In the genomic region with DNA sequence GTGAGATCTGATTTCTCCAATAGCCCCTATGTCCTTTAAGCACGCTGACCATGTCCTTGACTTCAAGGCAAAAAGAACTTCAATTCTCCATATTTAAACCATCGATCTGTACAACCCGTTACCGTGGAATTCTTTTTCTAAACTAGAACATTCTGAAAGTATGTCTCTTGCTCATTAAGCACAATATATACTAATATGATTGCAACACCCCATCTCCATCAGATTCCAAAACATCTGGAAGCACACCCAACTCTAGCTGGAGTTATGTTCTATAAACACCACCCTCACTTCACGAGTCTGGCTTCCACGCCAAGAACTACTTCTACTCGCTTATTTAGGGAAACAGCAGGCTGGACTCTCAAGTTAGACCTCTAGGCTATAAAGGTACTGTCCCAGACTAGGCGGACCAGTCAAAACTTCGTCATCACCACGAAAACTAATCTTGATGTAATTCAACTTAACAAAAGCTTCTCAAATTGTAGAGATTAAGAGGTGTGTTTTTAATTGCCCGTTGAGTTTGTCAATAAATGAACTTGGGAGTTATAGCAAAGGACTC, we compare ENCODE assay signal across 8 mouse cellular contexts. TPM values are rescaled to one million over a fixed set of nuclear protein-coding genes. Genes with fewer than 3 reads are reported as not detected.
DNase-seq lines count a peak whose midpoint lies in the region; ATAC-seq and TF ChIP-seq lines count a peak whose summit lies in the region.

No protein-coding gene starts in this region.

- H3K4me1 ChIP-seq in bone marrow, adult 2 months (ENCODE audit: control insufficient read depth, insufficient read depth, low read length) = no peaks in the 10 kb centered on the region; the same call in 1 of the 2 replicates
- peaks cover 68% of the 10 kb centered on the region for H3K4me1 ChIP-seq in heart, embryonic 15.5 days (replicated peaks)
- peaks cover 15% of the 10 kb centered on the region for H3K4me1 ChIP-seq in liver, postnatal 0 days (ENCODE audit: insufficient read depth)
- H3K4me1 ChIP-seq in stomach, postnatal 0 days (replicated peaks; ENCODE audit: control insufficient read depth, insufficient read depth) = peaks cover 13% of the 10 kb centered on the region

- H3K36me3 ChIP-seq in heart, embryonic 15.5 days = no peaks in the 10 kb centered on the region
- H3K36me3 ChIP-seq in liver, postnatal 0 days (replicated peaks; ENCODE audit: insufficient read depth, low read length) = no peaks in the 10 kb centered on the region
- no peaks in the 10 kb centered on the region for H3K36me3 ChIP-seq in stomach, postnatal 0 days (ENCODE audit: control insufficient read depth, insufficient read depth, low read length)

- H3K9me3 ChIP-seq in heart, embryonic 15.5 days (replicated peaks) = no peaks in the 10 kb centered on the region
- H3K9me3 ChIP-seq in liver, postnatal 0 days (ENCODE audit: low read length) = no peaks in the 10 kb centered on the region
- no peaks in the 10 kb centered on the region for H3K9me3 ChIP-seq in stomach, postnatal 0 days (ENCODE audit: control insufficient read depth, low read length)

- H3K27ac ChIP-seq in bone marrow, adult 2 months (ENCODE audit: control insufficient read depth, insufficient read depth, low read depth, low read length, poor library complexity) = no peak overlapping the region
- H3K27ac ChIP-seq in heart, embryonic 15.5 days = peak overlapping the region; percentile 99
- H3K27ac ChIP-seq in liver, postnatal 0 days (ENCODE audit: low read depth) = peak overlapping the region; percentile 89
- peak overlapping the region; percentile 98 for H3K27ac ChIP-seq in stomach, postnatal 0 days (replicated peaks)

- no peak for ATAC-seq in CD4-positive, CD25-positive, alpha-beta regulatory T cell, adult 4 months
- ATAC-seq in heart, embryonic 15.5 days (replicated peaks; ENCODE audit: insufficient number of reproducible peaks, insufficient read depth, low FRiP score, low read depth) = no peak
- no peak for ATAC-seq in liver, postnatal 0 days
- no peak for ATAC-seq in stomach, postnatal 0 days (ENCODE audit: low FRiP score, low TSS enrichment)

- no peak for TF ChIP-seq CTCF in bone marrow, adult 2 months (IDR thresholded peaks at IDR 0.05; ENCODE audit: control insufficient read depth, insufficient read depth, low read length)
- no peak for TF ChIP-seq CTCF in liver, postnatal 0 days (IDR thresholded peaks at IDR 0.05; ENCODE audit: low read depth)
- TF ChIP-seq CTCF in stomach, postnatal 0 days (IDR thresholded peaks at IDR 0.05; ENCODE audit: low read depth) = no peak

- no peak for TF ChIP-seq POLR2A in bone marrow, adult 2 months (IDR thresholded peaks at IDR 0.05; ENCODE audit: borderline replicate concordance, control insufficient read depth, low read depth, low read length)

- 57% methylated on average over 11 of the region's 11 CpGs for WGBS in bone marrow, adult 2 months
- WGBS in heart, embryonic 15.5 days = 28% methylated on average over 11 of the region's 11 CpGs
- WGBS in liver, postnatal 0 days (ENCODE audit: insufficient replicate concordance) = 54% methylated on average over 11 of the region's 11 CpGs
- 17% methylated on average over 11 of the region's 11 CpGs for WGBS in stomach, postnatal 0 days

- peak overlapping the region; percentile 80 for H3K4me2 ChIP-seq in heart, embryonic 15.5 days
- peak overlapping the region; percentile 98 for H3K4me2 ChIP-seq in liver, postnatal 0 days (ENCODE audit: low read depth, low read length)
- H3K4me2 ChIP-seq in stomach, postnatal 0 days (replicated peaks; ENCODE audit: low read depth) = peak overlapping the region; percentile 61

- H3K4me3 ChIP-seq in bone marrow, adult 2 months (replicated peaks; ENCODE audit: control insufficient read depth, low read depth, low read length) = peak overlapping the region; percentile 83
- peak overlapping the region; percentile 92 for H3K4me3 ChIP-seq in heart, embryonic 15.5 days
- peak overlapping the region; percentile 82 for H3K4me3 ChIP-seq in liver, postnatal 0 days (ENCODE audit: low read depth, low read length)
- peak overlapping the region; percentile 95 for H3K4me3 ChIP-seq in stomach, postnatal 0 days (ENCODE audit: low read depth, low read length)

- peak; percentile 8 for DNase-seq in CD4-positive, CD25-positive, alpha-beta regulatory T cell, adult 2 months (ENCODE audit: low read depth, low spot score)
- DNase-seq in liver, postnatal 0 days = no peak
- DNase-seq in stomach, postnatal 0 days (ENCODE audit: low spot score) = no peak
- DNase-seq in left cerebral cortex, adult 18-20 months (ENCODE audit: low spot score in 2 of 2) = no peak
- DNase-seq in embryo, embryonic 10 days (ENCODE audit: low spot score) = no peak

- peak overlapping the region; percentile 96 for H3K9ac ChIP-seq in heart, embryonic 15.5 days
- H3K9ac ChIP-seq in liver, postnatal 0 days (replicated peaks) = peak overlapping the region; percentile 82
- H3K9ac ChIP-seq in stomach, postnatal 0 days (ENCODE audit: low read length) = peak overlapping the region; percentile 89

- TF ChIP-seq EP300 in liver, postnatal 0 days (IDR thresholded peaks at IDR 0.05; ENCODE audit: low read depth) = no peak
- no peak for TF ChIP-seq EP300 in stomach, postnatal 0 days (optimal IDR thresholded peaks at IDR 0.05)

- no peaks in the 10 kb centered on the region for H3K27me3 ChIP-seq in heart, embryonic 15.5 days
- no peaks in the 10 kb centered on the region for H3K27me3 ChIP-seq in liver, postnatal 0 days (ENCODE audit: insufficient read depth, low read length)
- H3K27me3 ChIP-seq in stomach, postnatal 0 days (ENCODE audit: control insufficient read depth, insufficient read depth, low read length) = no peaks in the 10 kb centered on the region

RNA-seq across cellular contexts. Expression of a gene that starts 1.2 kb away (rescaled TPM):
- polyA plus RNA-seq in CD4-positive, CD25-positive, alpha-beta regulatory T cell, adult 4 months (2017; shearing (Covaris generic)) = 1 to 10 TPM; 2.6 to 5.6 TPM
- 2.6 and 2.7 TPM in 2 replicates for polyA plus RNA-seq in bone marrow, adult 2 months (2011; ENCODE audit: insufficient read depth, insufficient read length, low replicate concordance, missing spikeins)
- 128 and 143 TPM in 2 replicates for polyA plus RNA-seq in heart, embryonic 15.5 days (2015; fragmentation: Nextera tagmentation; extraction: Ambion mirVana)
- polyA plus RNA-seq in liver, postnatal 0 days (2015; fragmentation: Nextera tagmentation; extraction: Ambion mirVana) = 20.0 and 20.8 TPM in 2 replicates
- 52.7 and 59.2 TPM in 2 replicates for polyA plus RNA-seq in stomach, postnatal 0 days (2015; fragmentation: Nextera tagmentation; extraction: Ambion mirVana)
- total RNA-seq in left cerebral cortex, adult 18-20 months (2021) = 10 to 100 TPM; 79.2 to 85.8 TPM

RNA-seq across cellular contexts. Expression of a gene that starts 27.7 kb away (rescaled TPM):
- polyA plus RNA-seq in CD4-positive, CD25-positive, alpha-beta regulatory T cell, adult 4 months (2017; shearing (Covaris generic)) = 1 to 10 TPM; 2.6 to 6.1 TPM
- polyA plus RNA-seq in bone marrow, adult 2 months (2011; ENCODE audit: insufficient read depth, insufficient read length, low replicate concordance, missing spikeins) = 2.3 TPM in 2 replicates
- 23.9 and 29.0 TPM in 2 replicates for polyA plus RNA-seq in heart, embryonic 15.5 days (2015; fragmentation: Nextera tagmentation; extraction: Ambion mirVana)
- 7.7 and 9.5 TPM in 2 replicates for polyA plus RNA-seq in liver, postnatal 0 days (2015; fragmentation: Nextera tagmentation; extraction: Ambion mirVana)
- polyA plus RNA-seq in stomach, postnatal 0 days (2015; fragmentation: Nextera tagmentation; extraction: Ambion mirVana) = 17.3 and 20.3 TPM in 2 replicates
- 100 to 1,000 TPM; 140 to 145 TPM for total RNA-seq in left cerebral cortex, adult 18-20 months (2021)

RNA-seq across cellular contexts. Expression of a gene that starts 34.1 kb away (rescaled TPM):
- 1 to 10 TPM; 1.4 to 2.0 TPM for polyA plus RNA-seq in CD4-positive, CD25-positive, alpha-beta regulatory T cell, adult 4 months (2017; shearing (Covaris generic))
- polyA plus RNA-seq in bone marrow, adult 2 months (2011; ENCODE audit: insufficient read depth, insufficient read length, low replicate concordance, missing spikeins) = 1.7 and 15.2 TPM in 2 replicates
- 8.2 and 9.1 TPM in 2 replicates for polyA plus RNA-seq in heart, embryonic 15.5 days (2015; fragmentation: Nextera tagmentation; extraction: Ambion mirVana)
- 10.9 and 13.5 TPM in 2 replicates for polyA plus RNA-seq in liver, postnatal 0 days (2015; fragmentation: Nextera tagmentation; extraction: Ambion mirVana)
- 10.5 and 11.6 TPM in 2 replicates for polyA plus RNA-seq in stomach, postnatal 0 days (2015; fragmentation: Nextera tagmentation; extraction: Ambion mirVana)
- total RNA-seq in left cerebral cortex, adult 18-20 months (2021) = 10 to 100 TPM; 29.8 to 32.8 TPM

RNA-seq across cellular contexts. Expression of a gene that starts 43.4 kb away (rescaled TPM):
- 100 to 1,000 TPM; 319 to 423 TPM for polyA plus RNA-seq in CD4-positive, CD25-positive, alpha-beta regulatory T cell, adult 4 months (2017; shearing (Covaris generic))
- 138 and 223 TPM in 2 replicates for polyA plus RNA-seq in bone marrow, adult 2 months (2011; ENCODE audit: insufficient read depth, insufficient read length, low replicate concordance, missing spikeins)
- polyA plus RNA-seq in heart, embryonic 15.5 days (2015; fragmentation: Nextera tagmentation; extraction: Ambion mirVana) = 356 and 369 TPM in 2 replicates
- polyA plus RNA-seq in liver, postnatal 0 days (2015; fragmentation: Nextera tagmentation; extraction: Ambion mirVana) = 163 and 165 TPM in 2 replicates
- polyA plus RNA-seq in stomach, postnatal 0 days (2015; fragmentation: Nextera tagmentation; extraction: Ambion mirVana) = 363 and 370 TPM in 2 replicates
- 100 to 1,000 TPM; 159 to 170 TPM for total RNA-seq in left cerebral cortex, adult 18-20 months (2021)

RNA-seq across cellular contexts. Expression of a gene that starts 43.4 kb away (rescaled TPM):
- 10 to 100 TPM; 14.8 to 22.7 TPM for polyA plus RNA-seq in CD4-positive, CD25-positive, alpha-beta regulatory T cell, adult 4 months (2017; shearing (Covaris generic))
- 5.6 and 13.2 TPM in 2 replicates for polyA plus RNA-seq in bone marrow, adult 2 months (2011; ENCODE audit: insufficient read depth, insufficient read length, low replicate concordance, missing spikeins)
- 31.6 and 34.9 TPM in 2 replicates for polyA plus RNA-seq in heart, embryonic 15.5 days (2015; fragmentation: Nextera tagmentation; extraction: Ambion mirVana)
- 14.8 and 16.3 TPM in 2 replicates for polyA plus RNA-seq in liver, postnatal 0 days (2015; fragmentation: Nextera tagmentation; extraction: Ambion mirVana)
- polyA plus RNA-seq in stomach, postnatal 0 days (2015; fragmentation: Nextera tagmentation; extraction: Ambion mirVana) = 58.2 and 61.4 TPM in 2 replicates
- 10 to 100 TPM; 30.3 to 32.0 TPM for total RNA-seq in left cerebral cortex, adult 18-20 months (2021)
